Mouse (Mus musculus) bone marrow, adult 2 months (tissue): ENCODE data around the gene Ankk1. TPM values are rescaled to one million over a fixed set of nuclear protein-coding genes. Genes with fewer than 3 reads are reported as not detected.

Experiments
- H3K27ac ChIP-seq: fragments of 200-500 bp; 2 replicates; pipeline ENCODE4 v1.5.1; 2012; ENCODE audit warnings: low read depth, mild to moderate bottlenecking, control low read depth, inconsistent platforms, low read length; ENCODE audit not compliant: control insufficient read depth, poor library complexity, insufficient read depth
- H3K4me1 ChIP-seq: fragments of 200-500 bp; 2 replicates; pipeline ENCODE4 v1.6.1; 2011; ENCODE audit warnings: low read length; ENCODE audit not compliant: control insufficient read depth, insufficient read depth
- H3K4me3 ChIP-seq: fragments of 200-500 bp; replicated peaks from 2 replicates; pipeline ENCODE3; 2011; ENCODE audit warnings: mild to moderate bottlenecking, low read depth, low read length, control low read depth; ENCODE audit not compliant: control insufficient read depth
- CTCF ChIP-seq: fragments of 200-500 bp; IDR thresholded peaks from 2 replicates; pipeline ENCODE4 v1.5.1; 2011; ENCODE audit warnings: low read length, control low read depth; ENCODE audit not compliant: control insufficient read depth, insufficient read depth
- POLR2A ChIP-seq: fragments of 200-500 bp; IDR thresholded peaks from 2 replicates; pipeline ENCODE4 v1.6.1; 2011; ENCODE audit warnings: low read depth, mild to moderate bottlenecking, control low read depth, low read length, borderline replicate concordance; ENCODE audit not compliant: control insufficient read depth
- WGBS: fragments of 180-500 bp; shearing (Covaris S2); methylation state at CpG from one replicate; pipeline ENCODE4 v1.1.7; 2018; 5-methylcytosine and 5-hydroxymethylcytosine counted together
- polyA plus RNA-seq: library from polyadenylated mRNA; stranded (reverse); fragments of >200 nt; gene quantifications from 2 replicates; pipeline ENCODE4 v1.2.4, GENCODE M21; 2011; ENCODE audit warnings: low replicate concordance; ENCODE audit not compliant: missing spikeins, insufficient read depth, insufficient read length

Ankk1 gene
- not detected in 2 replicates for polyA plus RNA-seq

- WGBS, result 68% methylated on average over 7 of the region's 7 CpGs
- TF ChIP-seq POLR2A, result no peak
- no peak for TF ChIP-seq CTCF
Observed at GRCm38 (mm10) chr9:49426921-49427320, at the start of gene Ankk1. Gene Ankk1, minus strand, starts transcription at chr9:49427021.

DNA sequence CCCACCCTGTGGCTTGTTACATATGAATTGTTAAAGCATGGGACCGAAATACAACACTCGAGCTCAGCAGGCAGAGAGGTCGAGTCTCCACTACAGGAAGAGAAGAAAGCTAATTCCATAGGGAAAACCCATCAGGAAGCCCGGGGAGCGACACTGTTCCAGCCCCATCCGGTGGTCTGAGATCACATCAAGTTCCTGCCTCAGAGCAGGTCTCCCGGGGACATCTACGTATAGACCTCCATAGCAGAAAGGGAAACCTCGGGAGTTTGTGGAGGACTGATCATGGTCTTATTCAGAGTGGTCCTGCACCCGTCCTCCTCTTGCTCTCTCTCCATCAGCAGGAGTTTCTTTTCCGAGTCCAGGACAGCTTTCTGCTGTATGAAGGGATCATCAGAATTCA lies 45.3 kb upstream of the Ankk1 start:
- H3K4me3 ChIP-seq, result no peak overlapping the region
- H3K4me1 ChIP-seq, result no peaks in the 10 kb centered on the region
- H3K27ac ChIP-seq, result no peak overlapping the region
- WGBS, result 64% methylated on average over 11 of the region's 11 CpGs
- TF ChIP-seq CTCF, result no peak

More at GRCm38 (mm10) chr9:49426921-49427320, at the start of gene Ankk1:
- H3K4me1 ChIP-seq, result no peaks in the 10 kb centered on the region
- no peak within 1 kb of the TSS for H3K27ac ChIP-seq
- no peak within 1 kb of the TSS for H3K4me3 ChIP-seq

GRCm38 (mm10) chr9:49470946-49471345 lies 44.1 kb upstream of the Ankk1 start:
- Histone ChIP-seq H3K4me1 (no peaks in the 10 kb centered on the region), H3K27ac (no peak overlapping the region), H3K4me3 (no peak overlapping the region)
- TF ChIP-seq CTCF (no peak), POLR2A (no peak)
- 92% methylated on average over 6 of the region's 6 CpGs for WGBS

DNA sequence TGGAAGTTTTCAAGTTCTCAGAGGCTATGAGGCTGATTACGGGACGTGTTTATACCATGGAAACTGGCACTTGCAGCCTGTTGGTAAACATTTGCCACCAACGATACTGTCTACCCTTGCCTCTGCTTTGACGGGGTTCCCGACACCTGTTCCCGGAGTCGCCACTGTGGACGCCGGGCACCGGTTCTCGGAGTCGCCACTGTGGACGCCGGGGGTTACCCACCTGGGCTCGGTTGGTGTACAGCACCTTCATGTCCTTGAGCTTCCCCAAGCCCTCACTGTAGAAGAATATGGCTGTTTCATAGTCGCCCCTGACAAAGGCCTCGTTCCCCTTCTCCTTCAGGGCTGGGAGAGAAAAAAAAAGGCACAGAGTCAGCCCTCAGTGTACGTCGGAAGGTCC lies 43.2 kb upstream of the Ankk1 start:
- no peak overlapping the region for H3K4me3 ChIP-seq
- WGBS, result 86% methylated on average over 19 of the region's 19 CpGs
- TF ChIP-seq CTCF (no peak), POLR2A (no peak)

DNA sequence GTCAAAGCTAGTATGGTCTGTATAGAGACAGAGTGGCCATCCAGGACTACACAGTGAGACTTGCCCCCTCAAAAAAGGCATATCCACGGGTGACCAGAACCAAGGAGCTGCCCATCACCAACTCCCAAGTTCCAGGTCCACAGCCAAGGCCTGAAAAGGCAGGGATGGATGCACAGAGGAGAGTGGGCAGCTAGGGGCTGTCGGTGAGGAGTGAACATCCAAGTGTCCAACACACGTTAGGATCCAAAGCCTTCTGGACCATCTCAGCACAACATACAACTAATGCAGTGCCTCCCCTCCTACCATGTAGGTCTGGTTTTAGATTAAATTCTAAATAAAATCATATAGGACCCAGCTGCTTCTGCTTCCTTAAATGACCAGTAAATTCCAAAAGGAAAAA lies 29.3 kb upstream of the Ankk1 start:
- TF ChIP-seq CTCF, result no peak
- WGBS, result 73% methylated on average over 3 of the region's 3 CpGs
- H3K4me3 ChIP-seq, result no peak overlapping the region
- H3K27ac ChIP-seq, result no peak overlapping the region
- H3K4me1 ChIP-seq, result no peaks in the 10 kb centered on the region

More for the DNA sequence above, 43.2 kb upstream of the Ankk1 start:
- Histone ChIP-seq H3K4me1 (no peaks in the 10 kb centered on the region), H3K27ac (no peak overlapping the region)

- Histone ChIP-seq H3K4me3 (no peak overlapping the region), H3K4me1 (no peaks in the 10 kb centered on the region), H3K27ac (no peak overlapping the region)
- TF ChIP-seq CTCF (no peak), POLR2A (no peak)
- 94% methylated on average over 1 of the region's 1 CpGs for WGBS
Observed at GRCm38 (mm10) chr9:49452396-49452795, 25.6 kb upstream of the Ankk1 start.

GRCm38 (mm10) chr9:49450491-49450890 lies 23.7 kb upstream of the Ankk1 start:
- H3K4me3 ChIP-seq, result no peak overlapping the region
- no peak for TF ChIP-seq POLR2A
- no peak for TF ChIP-seq CTCF
- no peak overlapping the region for H3K27ac ChIP-seq
- no peaks in the 10 kb centered on the region; the same call in 1 of the 2 replicates for H3K4me1 ChIP-seq
- 67% methylated on average over 3 of the region's 3 CpGs for WGBS

DNA sequence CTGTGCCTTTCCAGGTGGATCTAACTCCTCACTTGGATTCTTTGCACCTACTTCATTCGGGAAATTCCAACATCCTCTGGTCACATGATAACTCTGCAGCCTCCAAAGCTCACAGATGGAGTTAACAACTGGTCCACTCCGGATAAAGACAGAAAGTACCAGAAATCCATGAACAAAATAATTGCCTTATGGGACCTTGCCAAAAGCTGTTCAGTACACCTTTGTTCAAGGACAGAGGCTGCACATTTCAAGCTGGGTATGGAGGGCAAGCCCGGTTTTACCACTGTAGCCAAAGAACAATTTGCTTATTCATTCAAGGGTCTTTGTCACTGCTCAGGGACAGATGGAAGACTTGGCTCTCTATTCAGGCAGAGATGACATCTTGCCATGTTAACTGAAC lies 15.8 kb upstream of the Ankk1 start:
- TF ChIP-seq POLR2A (no peak), CTCF (no peak)
- 73% methylated on average over 3 of the region's 3 CpGs for WGBS
- H3K4me1 ChIP-seq, result no peaks in the 10 kb centered on the region; the same call in 1 of the 2 replicates

GRCm38 (mm10) chr9:49427478-49427877 lies 657 bp upstream of the Ankk1 start:
- no peak overlapping the region for H3K4me3 ChIP-seq
- no peaks in the 10 kb centered on the region for H3K4me1 ChIP-seq
- TF ChIP-seq POLR2A (no peak), CTCF (no peak)
- H3K27ac ChIP-seq, result no peak overlapping the region
- WGBS, result 35% methylated on average over 5 of the region's 5 CpGs

More for the DNA sequence above, 15.8 kb upstream of the Ankk1 start:
- Histone ChIP-seq H3K4me3 (no peak overlapping the region), H3K27ac (no peak overlapping the region)
